Mouse (Mus musculus) granulocyte monocyte progenitor cell, adult 5-6 weeks (primary cell): ENCODE measurements around the gene Unc13d. TPM values are rescaled to one million over a fixed set of nuclear protein-coding genes. Genes with fewer than 3 reads are reported as not detected.
A peak's percentile ranks its signal among the peaks of the same experiment; 100 is the strongest.

ENCODE experiments used
- ATAC-seq: replicated peaks from 2 replicates; pipeline ENCODE4 v1.8.0; 2016; ENCODE audit warnings: mild to moderate bottlenecking, moderate TSS enrichment, inconsistent platforms; ENCODE audit not compliant: poor library complexity, severe bottlenecking
- total RNA-seq, 2 experiments: library from RNA; stranded (forward) in 1 of 2; stranded (reverse) in 1 of 2; fragments of 200-712, 200-1000 nt in 1 of 2; fragments of >200 nt in 1 of 2; fragmentation: Nextera tagmentation in 1 of 2; gene quantifications; 2 replicates each; pipeline ENCODE4 v1.2.3; 2014 to 2017

Gene Unc13d
- total RNA-seq, 2 experiments from 2014 or later, result 19.1 to 21.1 TPM

- no peak for ATAC-seq
These were observed 3.3 kb upstream of the Unc13d start for GRCm38 (mm10) chr11:116081081-116081480.

- no peak for ATAC-seq
These were observed 1.8 kb upstream of the Unc13d start for GRCm38 (mm10) chr11:116079511-116079910.

DNA sequence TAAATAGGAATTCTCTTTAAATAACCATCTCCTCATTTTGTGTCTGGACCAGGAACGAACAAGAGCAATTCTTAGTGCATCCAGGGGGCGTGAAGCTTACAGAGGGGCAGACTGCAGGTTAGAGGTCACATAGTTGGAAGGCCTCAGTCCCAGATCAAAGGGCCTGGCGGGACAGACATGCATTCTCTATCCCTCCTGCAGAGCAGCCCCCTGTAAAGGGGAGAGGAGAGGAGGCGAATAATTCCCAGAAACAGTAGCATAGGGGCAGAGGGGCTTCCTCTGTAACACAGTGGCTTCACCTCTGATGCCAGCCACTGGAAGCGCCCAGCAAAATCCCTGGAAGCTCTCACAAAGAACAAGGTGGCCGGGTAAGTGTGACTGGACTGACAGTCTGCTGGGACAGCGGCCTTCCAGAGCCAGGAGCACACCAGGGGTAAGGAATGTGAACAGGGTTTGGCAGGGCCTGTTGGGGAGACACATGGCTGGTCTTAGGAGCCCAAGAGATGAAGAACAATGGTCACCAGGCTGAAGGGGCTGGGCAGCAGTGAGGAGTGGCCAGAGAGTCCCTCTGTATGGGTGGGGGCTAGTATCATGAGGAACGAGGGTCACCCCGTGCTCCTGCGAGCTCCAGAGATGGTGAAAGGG, 1.0 kb upstream of the Unc13d start:
- ATAC-seq, result no peak

GRCm38 (mm10) chr11:116078221-116078620, 460 bp upstream of the Unc13d start:
- peak; percentile 60 for ATAC-seq

DNA sequence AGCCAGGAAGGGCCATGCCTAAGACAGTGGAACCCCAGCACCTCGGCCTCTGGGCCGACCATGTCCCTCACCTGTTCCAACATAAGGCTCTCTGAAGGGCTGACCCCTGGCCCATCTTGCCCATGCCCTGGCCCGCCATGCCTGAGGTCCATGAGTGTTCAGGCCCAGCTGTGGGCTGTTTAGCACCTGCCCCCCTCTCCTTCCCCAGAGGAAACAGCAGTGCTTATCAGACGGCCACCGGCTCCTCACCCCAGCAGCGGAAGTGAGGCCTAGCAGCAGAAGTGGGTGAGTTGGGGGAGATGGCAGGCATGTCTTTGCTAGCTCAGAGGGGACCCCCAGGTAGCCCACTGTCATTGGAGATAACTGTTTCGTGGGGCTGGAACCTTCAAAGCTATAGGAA, 925 bp downstream of the Unc13d start:
- 0 out of 2 replicates have a peak, but pooled peaks have one; percentile 9 for ATAC-seq

GRCm38 (mm10) chr11:116076266-116076540, 1.6 kb downstream of the Unc13d start:
- ATAC-seq, result no peak

DNA sequence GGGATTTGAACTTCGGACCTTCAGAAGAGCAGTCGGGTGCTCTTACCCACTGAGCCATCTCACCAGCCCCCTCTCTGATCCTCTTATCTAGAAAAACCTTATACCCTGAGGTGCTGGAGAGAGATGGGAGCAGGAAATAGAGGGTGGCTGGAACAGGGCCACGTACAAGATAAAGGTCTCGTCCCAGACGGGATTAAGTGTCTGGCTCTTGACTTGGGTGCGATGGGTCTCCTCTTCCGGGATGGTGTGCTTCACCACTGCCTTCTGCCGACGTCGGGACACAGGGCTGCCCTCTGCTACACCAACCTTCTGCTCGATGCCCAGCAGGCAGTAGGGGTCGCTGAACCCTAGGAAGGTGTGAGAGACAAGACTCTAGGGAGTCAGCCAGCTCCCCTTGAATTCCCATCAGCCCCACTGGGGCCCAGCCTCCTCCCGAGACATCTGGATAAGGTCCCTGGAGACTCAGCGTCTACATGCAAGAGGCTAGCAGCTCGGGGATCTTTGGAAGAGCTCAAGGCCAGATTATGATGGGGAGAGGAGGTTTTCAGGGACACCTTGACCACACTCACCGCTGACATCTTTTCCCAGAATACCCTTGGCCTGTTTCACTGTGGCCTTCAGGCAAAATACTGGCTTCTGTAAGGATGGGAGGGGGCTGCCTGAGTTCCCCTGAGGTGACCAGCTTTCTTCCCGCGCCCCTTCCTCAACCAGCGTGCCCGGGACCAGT, 2.1 kb downstream of the Unc13d start:
- no peak for ATAC-seq

- ATAC-seq, result no peak
These were observed 3.2 kb downstream of the Unc13d start for GRCm38 (mm10) chr11:116074436-116074991.

- no peak for ATAC-seq
These were observed 5.2 kb downstream of the Unc13d start for GRCm38 (mm10) chr11:116072608-116073007.

DNA sequence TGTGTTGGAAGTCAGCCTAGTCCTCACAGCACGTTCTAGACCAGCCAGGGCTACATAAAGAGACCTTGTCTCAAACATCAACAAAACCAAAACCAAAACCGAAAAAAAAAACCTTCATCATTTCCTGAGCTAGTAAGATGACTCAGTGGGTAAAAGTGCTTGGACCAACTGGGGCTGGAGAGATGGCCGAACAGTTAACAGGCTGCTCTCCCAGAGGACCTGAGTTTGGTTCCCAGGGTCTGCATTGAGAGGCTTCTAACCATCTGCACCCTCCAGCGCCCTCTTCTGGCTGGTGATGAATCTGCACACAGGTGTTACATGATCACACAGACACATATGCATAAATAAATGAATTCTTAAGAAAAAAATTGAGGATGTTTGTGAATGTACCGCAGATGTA, 6.3 kb downstream of the Unc13d start:
- ATAC-seq, result peak; percentile 34

DNA sequence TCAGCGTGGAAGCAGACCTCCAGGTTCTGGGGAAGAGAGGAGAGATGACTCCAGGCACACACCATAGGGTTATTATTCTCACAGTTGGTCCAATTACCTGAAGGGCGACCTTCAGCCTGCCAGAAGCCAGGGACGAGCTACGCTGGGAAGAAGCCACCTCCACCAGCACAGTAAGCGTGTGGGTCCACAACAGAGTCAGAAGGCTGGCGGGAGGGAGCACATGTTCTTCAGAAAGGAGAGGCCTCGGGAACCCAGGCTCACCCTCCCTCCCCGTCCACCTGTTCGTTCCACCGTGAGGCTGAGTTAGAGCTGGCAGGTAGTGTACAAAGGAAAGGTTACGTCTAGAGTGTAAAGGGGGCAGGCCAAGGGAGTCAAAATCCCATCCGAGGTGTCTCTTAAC, 12.4 kb downstream of the Unc13d start:
- no peak for ATAC-seq

DNA sequence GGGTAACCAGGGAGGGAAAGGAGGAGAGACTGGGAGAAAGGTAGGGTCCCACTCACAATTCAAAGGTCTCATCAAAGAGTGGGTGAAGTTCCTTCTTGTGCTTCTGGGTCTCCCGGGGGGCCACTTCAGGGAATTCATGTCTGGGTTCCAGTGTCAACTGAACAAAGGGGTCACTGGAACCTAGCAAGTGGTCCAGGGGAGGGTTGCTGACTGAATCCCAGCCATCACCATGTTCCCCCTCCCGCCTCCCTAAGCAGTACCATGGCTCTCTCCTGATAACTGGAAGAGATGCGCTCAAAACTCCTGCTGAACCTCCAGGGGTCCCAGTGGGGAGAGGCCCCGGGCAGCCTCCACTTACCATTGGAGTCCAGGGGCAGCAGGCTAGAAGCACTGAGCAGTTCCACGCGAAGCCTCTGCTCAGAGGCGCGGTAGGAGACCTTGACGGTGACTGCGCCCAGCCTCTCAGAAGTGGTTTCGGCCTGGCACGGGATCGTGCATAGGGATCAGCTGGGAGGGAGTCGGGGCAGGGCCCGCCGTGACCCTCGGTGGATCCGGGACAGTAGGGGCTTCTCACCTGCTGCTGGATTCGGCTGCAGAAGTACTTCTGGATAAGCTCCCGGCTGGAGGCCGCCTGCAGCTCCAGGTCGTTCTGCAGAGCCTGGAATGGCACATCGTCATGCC, 13.4 kb downstream of the Unc13d start:
- ATAC-seq, result no peak

- no peak for ATAC-seq
These were observed 14.2 kb downstream of the Unc13d start for GRCm38 (mm10) chr11:116063562-116063961.

DNA sequence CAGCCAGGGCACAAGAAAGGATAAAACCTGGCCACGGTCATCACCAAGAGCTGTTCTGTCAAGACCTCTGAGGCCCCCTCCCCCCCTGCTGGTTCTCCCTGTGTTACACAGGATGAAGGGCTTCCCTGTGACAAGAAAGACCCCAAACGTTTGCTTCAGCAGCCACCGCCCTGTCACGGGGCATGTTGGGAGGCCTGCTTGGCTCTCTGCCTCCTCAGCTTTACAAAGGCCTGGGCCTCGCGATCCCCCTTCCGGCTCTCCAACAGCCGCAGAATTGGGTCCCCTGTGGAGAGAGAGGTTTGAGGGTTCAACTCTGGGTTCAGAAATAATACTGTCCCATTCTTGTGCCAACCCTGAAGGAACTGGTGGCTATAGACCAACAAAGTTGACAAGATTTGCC, 15.2 kb downstream of the Unc13d start:
- ATAC-seq, result no peak

DNA sequence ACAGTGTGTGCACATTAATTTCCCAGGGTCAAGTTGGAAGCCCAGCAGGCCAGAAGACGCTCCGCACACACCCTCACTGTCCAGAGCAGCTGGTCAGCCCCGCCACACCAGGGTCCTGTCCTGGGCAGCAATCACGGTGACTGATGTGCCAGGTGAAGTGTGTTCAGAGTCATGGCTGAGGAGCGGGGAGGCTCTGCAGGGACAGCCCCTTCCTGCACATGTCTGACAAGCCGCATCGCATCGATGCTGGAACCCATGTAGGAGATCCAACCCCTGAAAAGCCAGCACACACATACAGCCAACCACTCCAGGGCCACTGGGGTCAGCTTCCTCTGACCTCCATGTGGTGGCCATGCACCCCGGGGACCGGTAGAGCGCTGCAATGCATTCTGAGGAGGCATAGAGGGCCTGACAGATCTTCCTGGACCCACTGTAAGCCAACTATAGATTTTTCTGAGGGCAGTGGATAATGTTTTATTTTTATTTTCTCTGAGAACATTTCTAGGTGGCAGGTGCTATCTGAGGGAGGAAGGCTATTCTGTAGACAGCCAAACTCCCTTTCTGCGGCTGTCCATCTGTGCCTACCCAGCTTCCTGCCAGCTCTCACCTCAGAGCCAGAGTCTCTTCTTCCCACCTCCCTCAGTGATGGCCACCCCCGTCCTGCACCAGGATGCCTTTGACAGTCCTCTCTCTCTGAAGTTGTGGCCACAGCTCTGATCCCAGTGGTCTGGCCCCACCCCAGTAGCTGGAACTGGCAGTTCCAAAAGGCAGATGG, 15.9 kb downstream of the Unc13d start:
- no peak for ATAC-seq

- ATAC-seq, result no peak
These were observed 17.2 kb downstream of the Unc13d start for GRCm38 (mm10) chr11:116060596-116060995.

DNA sequence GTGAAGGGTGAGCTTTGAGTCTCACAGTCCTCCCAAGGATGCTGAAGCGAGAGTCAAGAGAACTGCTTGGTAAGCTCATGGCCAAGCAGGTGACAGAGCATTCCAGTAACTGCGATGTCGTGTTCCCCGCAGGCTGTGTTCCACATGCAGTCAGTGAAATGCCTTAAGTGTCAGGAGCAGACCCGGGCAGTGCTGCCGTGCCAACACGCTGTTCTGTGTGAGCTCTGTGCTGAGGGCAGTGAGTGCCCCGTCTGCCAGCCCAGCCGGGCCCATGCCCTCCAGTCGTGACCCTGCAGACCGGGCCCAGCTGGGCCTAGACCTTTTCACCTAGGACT, 18.1 kb downstream of the Unc13d start:
- ATAC-seq, result no peak

DNA sequence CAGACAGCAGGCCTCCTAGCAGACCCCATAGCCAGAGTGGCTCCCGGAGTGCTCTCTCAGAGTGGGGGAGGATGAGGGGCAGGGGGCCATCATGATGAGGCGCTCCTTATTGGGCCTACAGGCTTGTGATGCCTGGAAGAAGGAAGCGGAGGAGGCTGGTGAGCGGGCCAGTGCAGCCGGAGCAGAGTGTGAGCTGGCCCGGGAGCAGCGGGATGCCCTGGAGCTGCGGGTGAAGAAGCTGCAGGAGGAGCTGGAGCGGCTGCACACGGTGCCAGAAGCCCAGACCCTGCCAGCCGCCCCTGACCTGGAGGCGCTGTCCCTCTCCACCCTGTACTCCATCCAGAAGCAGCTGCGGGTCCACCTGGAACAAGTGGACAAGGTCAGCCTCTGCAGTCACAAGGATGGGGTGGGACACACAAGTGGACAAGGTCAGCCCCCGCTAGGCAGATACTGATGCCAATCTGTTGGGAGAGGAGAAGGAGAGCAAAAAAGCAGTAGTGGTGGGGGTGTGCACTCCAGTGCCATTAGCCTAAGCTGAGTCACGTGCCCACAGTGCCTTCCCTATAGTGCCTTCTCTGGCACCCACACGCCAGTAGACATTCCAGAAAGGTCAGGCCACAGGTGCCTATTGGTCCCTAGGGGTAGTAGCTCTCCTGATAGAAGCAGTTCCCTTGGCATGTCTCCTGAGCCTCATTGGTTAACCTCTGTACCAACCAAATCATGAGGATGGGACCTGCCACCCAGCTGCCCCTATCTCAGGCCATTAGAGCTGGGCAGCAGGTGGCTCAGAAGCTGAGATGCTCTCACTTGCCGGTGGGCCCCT, 18.7 kb downstream of the Unc13d start:
- ATAC-seq, result no peak

DNA sequence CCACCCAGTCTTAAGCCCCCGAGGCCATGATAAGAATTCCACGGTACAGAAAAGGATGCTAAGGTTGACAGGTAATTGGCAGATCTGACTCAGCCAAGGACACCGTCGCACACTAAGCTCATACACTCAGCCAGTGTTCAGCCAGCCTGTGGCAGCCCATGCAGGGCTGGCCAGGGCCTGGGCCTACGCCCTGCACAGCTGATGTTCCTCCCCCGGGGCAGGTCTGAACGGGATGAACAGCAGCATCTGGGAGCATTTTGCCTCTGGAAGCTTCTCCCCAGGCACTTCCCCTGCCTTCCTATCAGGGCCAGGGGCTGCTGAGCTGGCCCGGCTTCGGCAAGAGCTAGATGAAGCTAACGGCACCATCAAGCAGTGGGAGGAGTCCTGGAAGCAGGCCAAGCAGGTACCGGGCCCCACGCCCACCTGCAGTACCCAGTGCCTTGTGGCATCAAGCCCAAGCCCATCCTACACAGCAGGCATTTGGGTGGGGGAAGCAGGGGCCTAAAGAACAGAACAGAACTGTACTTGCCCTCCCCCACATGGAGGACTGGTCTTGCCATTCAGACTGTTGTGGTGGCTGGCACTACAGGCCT, 19.6 kb downstream of the Unc13d start:
- ATAC-seq, result no peak
